Mouse (Mus musculus): ENCODE measurements around the gene Mafk.
"Not testable (repeated sequence)": the region's sequence is repeated elsewhere in the genome, so short reads cannot be mapped to it uniquely, and the experiment has no call there.

Mafk gene

DNA sequence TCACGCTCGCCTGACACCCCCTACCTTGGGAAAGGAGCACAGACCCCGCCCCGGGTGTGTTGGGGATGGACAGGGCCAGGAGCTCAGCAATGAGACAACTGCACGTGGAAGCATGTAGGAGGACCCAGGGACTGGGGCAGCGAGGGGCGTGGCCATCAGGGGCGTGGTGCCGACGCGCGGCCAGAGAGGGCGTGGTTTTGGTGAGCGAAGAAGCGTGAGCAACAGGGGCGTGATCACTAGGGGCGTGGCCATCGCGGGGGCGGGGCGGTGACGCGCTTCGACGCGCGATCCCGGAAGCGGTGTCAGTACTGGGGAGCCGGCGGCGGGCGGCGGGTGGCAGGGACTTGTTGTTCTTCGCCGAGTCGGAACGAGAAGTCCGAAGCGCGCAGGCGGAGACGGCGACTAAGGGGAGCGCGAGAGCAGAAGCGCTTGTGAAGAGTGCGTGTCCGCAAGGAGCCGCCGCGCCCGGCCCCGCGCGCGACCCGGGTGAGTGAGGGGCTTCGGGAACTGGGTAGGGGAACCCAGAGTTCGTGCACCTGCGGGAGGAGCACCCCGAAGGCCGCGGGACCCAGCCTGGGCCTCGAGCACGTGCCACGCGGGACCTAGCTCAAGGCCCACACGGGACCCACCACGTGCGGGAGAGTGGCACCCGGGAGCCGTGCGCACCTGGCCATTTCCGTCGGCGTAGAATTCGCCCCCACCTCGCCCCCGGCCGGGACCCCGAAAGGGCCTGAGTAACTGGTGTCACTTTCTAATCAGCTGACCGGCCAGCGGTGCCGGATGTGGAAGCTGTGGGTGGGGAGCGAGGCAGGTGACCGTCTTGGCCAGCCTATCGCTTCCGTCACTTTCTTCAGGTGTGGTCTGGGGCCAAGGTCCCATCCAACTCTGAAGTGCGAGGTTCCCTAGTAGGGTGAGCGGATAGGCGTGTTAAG lies at the start of gene Mafk:
Gene Mafk (plus strand): TSS at position 287 of the 932 bp plus-strand sequence.
- DNase-seq (ENCODE audit: low read depth, low spot score) = peak; percentile 97

DNA sequence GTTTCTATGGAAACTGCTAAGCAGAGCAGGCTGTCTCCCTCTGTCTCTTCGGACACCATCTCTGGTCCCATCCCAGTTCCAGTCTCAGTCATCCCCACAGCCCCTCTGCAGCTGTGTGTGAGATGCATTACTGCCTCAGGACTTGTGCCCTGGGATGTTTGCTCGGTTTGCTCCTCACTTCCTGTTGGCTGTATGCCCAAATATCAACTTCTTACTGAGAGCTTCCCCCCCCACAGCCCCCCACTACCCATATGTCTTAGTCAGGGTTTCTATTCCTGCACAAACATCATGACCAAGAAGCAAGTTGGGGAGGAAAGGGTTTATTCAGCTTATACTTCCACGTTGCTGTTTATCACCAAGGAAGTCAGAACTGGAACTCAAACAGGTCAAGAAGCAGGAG lies 48.7 kb upstream of the Mafk start:
- not testable (repeated sequence) for DNase-seq (ENCODE audit: low read depth, low spot score)

DNA sequence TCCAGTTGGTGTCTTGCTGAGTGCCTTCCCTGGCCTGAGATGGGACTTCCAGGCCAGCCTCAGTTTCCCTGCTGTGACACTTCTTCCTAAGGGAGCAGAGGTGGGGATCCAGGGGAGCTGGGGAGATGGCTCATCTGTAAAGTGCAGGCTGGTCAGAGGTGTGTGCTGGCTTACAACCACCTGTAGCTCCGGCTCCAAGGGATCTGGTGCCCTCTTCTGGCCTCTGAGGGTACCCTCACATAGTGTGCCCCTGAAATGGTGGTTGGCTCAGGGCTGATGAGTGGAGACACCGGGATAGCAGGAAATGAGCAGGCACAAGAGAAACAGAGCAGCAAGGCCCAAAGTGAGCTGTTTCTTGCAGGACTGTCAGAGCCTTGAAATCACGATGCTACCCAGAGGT lies 45.5 kb upstream of the Mafk start:
- peak; percentile 86 for DNase-seq (ENCODE audit: low read depth, low spot score)

GRCm38 (mm10) chr5:139749413-139750125 lies 41.7 kb upstream of the Mafk start:
- DNase-seq (ENCODE audit: low read depth, low spot score) = no peak

DNA sequence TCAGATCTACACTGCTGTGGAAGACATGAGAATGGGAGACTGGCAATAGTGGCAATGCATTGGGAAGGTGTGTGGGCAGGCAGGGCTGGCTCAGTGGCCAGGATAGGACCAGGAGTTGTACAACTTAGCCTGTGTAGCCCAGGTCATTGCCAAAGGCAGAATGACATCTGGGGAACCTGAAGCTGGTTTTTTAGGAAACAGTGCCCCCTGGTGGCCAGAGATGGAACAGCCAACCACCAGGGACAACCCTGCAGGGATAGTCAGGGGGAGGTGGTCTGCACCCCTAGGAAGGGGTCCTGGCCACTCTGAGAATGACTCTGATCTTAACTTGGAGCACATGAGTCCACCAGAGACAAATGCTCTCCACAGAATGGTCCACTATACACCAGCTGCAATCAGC lies 40.8 kb upstream of the Mafk start:
- peak; percentile 80 for DNase-seq (ENCODE audit: low read depth, low spot score)

DNA sequence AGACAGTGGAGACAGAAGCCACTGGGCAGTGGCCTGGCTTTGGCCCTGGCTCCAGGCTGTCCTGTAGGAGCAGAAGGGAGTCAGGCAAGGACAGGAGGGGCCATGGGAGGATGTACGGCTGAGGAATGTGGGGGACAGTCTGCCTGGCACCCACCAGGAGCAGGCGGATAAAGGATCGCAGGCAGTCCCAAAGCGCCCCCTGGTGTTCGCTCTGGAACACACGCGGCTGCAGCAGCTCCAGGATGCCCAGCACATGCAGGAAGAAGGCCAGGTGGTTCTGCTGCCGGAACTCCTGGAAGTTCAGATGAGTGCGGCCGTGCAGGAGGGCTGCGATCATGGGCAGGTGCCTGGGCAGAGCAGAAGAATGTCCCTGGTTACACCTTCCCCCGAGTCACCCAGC lies 36.6 kb upstream of the Mafk start:
- peak; percentile 73 for DNase-seq (ENCODE audit: low read depth, low spot score)

GRCm38 (mm10) chr5:139756135-139756534 lies 35.2 kb upstream of the Mafk start:
- no peak for DNase-seq (ENCODE audit: low read depth, low spot score)

- DNase-seq (ENCODE audit: low read depth, low spot score) = no peak
Measured at GRCm38 (mm10) chr5:139756586-139756985, 34.7 kb upstream of the Mafk start.

DNA sequence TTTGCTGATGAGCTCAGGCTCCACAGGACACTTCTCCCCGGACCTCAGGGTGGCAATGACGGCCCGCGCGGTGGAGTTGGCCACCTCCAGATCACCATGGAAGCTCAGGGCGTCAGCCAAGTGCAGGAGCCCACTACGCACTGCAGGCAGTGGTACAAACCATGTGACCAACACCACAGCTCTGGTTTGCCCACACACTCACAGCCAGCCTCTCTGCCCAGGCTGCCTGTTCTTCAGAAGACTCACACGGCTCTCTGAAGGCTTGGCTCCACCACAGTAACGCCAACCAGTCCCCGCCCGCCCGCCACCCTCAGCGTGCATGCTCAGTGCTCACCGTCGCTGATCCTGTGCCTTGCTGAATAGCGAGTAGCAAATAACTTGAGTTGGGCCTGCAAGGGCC lies 33.2 kb upstream of the Mafk start:
- no peak for DNase-seq (ENCODE audit: low read depth, low spot score)

DNA sequence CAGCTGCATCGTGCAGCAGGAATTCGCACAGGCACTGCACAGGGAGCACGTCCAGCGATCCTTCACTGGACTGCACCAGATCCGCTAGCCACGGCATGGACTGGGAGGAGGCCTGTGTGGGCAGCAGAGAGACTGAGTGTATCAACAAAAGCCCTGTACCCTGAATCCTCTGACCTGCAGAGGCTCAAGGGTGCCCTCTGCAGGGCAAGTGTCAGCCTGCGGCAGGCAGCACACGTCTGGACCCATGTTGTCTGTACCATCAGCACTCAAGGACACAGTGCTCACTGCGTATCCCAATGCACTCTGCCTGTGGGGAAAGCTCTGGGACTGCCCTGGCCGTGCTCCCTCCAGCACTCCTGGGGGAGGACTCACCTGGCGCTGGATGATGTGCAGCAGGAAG lies 27.0 kb upstream of the Mafk start:
- peak; percentile 62 for DNase-seq (ENCODE audit: low read depth, low spot score)

DNA sequence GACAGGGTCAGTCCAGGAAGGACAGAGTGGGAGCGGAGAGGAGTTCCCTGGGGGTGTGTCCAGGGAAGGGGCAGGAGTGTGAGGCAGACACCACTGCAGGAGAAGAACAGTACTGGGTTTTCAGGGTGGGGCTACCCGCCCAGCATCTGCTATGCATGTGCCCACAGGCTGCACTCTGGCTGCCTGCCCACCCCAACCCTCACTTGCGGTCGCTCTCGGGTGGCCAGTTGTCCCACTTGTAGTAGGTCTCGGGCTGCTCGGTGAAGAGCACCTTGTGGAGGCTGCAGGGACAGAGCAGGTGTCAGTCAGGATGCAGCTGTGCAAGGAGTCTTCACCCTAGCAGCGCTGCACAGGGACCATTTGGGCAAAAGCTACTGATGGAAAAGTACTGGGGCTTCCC lies 23.1 kb upstream of the Mafk start:
- no peak for DNase-seq (ENCODE audit: low read depth, low spot score)

GRCm38 (mm10) chr5:139775216-139775926 lies 15.9 kb upstream of the Mafk start, which contains the start of gene Ints1:
TSS of gene Ints1 (minus strand) at chr5:139775674.
- DNase-seq (ENCODE audit: low read depth, low spot score) = peak; percentile 99

- no peak for DNase-seq (ENCODE audit: low read depth, low spot score)
Measured at GRCm38 (mm10) chr5:139776966-139777365, 14.3 kb upstream of the Mafk start.

- no peak for DNase-seq (ENCODE audit: low read depth, low spot score)
Measured at GRCm38 (mm10) chr5:139781406-139781805, 9.9 kb upstream of the Mafk start.

GRCm38 (mm10) chr5:139789466-139789865 lies 1.8 kb upstream of the Mafk start:
- peak; percentile 90 for DNase-seq (ENCODE audit: low read depth, low spot score)

- peak; percentile 46 for DNase-seq (ENCODE audit: low read depth, low spot score)
Measured at GRCm38 (mm10) chr5:139792159-139792775, 954 bp downstream of the Mafk start.

GRCm38 (mm10) chr5:139792966-139793337 lies 1.6 kb downstream of the Mafk start:
- DNase-seq (ENCODE audit: low read depth, low spot score) = no peak

DNA sequence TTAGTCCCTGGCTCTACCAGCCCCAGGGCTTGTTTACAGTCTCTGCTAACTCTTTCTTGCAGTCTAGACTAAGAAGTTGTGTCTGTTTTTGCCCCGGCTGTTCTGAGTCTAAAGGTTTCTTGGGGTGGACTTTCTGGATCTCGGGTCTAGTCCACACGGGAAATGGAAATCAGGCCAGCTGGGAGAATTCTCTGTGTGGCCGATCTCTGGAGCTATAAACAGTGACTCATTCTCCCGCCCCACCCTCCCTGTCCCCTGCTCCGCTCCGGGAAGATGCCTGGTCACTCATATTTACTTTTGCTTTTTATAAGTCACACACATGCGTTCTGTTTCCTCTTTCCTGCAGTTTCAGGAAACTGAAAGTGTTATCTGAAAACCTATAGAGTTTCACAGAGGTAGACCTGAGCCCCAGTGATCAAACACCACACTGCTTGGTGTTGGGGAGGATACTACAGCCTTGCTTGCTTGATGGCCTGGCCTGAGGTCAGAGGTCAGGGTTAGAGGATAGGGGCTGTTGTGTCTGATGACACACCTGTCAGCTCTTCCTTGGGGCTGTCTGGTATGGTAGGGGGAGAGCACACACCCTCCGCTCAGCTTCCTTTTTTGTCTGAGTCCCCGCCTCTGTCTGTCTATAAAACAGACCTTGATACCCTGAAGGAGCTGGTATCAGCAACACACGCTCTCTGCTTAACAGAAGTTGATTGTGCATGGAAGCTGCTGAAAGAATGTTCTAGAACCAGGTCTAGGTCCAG lies 2.2 kb downstream of the Mafk start:
- DNase-seq (ENCODE audit: low read depth, low spot score) = peak; percentile 88

GRCm38 (mm10) chr5:139794137-139794536 lies 2.8 kb downstream of the Mafk start:
- peak; percentile 40 for DNase-seq (ENCODE audit: low read depth, low spot score)

- DNase-seq (ENCODE audit: low read depth, low spot score) = peak; percentile 78
Measured at GRCm38 (mm10) chr5:139794938-139795337, 3.6 kb downstream of the Mafk start.
